Mouse (Mus musculus) mature B cell (primary cell): Measurements from ENCODE around the gene Mex3d.

Source experiments
- in situ Hi-C: fragments of 300-500 bp; cut with MboI; formaldehyde crosslinking; loops from 2 replicates; pipeline ENCODE4 v1.14.3; 2019

Mex3d gene

DNA sequence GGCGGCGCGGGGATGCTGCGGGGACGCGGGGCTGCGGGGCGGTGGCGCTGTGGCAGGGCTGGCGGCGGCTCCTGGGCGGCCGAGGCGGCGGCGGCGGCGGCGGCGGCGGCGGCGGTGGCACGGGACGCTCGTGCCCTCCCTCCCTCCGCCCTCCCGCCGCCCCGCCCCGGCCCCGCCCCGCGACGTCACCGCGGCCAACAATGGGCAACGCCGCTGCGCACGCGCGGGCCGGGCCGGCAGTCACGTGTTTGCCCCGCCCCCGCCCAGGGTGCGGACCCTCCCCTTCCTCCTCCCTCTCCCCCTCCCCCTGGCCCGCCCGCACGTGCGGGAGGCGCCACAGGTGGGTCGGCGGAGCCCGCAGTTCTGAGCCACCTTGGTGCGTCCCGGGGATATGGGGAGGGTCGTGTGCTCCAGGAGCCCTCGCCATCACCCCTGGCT, at the start of gene Mex3d:
Mex3d (minus strand) TSS at position 138 of the 438 bp plus-strand sequence.
- in situ Hi-C loops, result no loop called here

DNA sequence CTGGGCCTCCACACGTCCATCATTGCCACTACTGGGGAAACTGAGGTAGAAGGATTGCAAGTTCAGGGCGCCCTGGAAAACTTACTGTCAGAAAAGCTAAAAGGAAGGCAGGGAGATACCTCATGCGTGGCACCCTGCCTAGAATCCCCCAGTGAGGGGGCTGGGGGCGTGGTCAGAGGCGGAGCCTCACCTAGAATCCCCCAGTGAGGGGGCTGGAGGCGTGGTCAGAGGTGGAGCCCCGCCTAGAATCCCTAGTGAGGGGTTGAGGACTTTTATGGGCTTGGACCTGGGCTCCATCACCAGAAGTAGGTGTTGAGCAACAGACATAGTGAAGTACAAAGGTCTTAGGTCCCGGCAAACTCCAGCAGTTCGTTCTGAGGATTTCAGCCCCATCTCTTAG, 48.8 kb upstream of the Mex3d start:
- in situ Hi-C loops, result no loop called here

DNA sequence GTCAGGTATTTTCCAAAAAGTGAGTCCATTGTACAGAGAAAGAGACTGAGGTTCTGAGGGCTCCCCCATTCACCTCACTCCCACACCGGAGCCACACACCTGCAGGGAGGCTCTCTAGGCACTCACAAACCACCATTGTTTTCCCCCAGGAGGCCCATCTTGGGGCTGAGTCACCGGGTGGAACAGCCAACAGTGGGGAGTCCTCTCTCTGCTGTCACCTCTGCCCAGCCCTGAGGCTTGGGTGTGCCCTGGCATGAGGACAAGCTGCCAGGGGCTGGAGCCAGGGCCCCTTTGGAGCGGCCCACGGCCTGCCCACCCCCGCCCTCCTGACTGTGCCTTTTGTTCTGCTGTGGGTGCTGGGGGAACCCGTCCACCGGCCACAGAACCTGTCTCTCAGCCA, 48.3 kb upstream of the Mex3d start:
- in situ Hi-C loops, result no loop called here

DNA sequence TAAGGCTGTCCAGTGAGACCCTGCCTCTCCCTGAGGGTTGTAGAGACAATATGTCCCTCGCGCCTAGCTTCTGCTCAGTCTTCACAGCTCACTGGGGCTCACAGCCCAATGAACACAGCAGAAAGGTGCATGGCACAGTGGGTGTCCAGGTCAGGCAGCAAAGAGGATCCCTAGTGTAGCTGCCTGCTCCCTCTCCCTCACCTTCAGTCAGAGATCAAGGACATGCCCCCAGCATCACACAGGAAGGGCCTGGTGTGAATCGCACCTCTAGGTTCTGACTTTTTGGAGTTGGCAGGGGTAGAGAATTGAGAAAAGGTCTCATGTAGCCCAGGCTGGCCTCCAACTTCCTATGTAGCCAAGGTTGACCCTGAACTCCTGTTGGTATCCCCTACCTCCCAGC, 47.4 kb upstream of the Mex3d start:
- in situ Hi-C loops, result no loop called here

DNA sequence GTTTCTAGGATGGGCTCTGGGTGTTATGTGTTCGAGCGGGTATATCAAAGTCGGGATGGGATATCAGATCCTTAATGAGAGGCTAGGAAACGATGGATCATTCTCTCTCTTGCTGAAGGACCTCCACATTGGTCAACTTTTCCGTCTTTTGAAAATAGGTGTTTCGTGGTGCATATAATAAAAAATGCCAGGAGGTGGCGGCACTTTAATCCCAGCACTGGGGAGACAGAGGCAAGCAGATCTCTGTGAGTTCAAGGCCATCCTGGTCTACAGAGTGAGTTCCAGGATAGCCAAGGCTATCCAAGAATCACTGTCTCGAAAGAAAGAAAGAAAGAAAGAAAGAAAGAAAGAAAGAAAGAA, 46.8 kb upstream of the Mex3d start:
- in situ Hi-C loops, result no loop called here

DNA sequence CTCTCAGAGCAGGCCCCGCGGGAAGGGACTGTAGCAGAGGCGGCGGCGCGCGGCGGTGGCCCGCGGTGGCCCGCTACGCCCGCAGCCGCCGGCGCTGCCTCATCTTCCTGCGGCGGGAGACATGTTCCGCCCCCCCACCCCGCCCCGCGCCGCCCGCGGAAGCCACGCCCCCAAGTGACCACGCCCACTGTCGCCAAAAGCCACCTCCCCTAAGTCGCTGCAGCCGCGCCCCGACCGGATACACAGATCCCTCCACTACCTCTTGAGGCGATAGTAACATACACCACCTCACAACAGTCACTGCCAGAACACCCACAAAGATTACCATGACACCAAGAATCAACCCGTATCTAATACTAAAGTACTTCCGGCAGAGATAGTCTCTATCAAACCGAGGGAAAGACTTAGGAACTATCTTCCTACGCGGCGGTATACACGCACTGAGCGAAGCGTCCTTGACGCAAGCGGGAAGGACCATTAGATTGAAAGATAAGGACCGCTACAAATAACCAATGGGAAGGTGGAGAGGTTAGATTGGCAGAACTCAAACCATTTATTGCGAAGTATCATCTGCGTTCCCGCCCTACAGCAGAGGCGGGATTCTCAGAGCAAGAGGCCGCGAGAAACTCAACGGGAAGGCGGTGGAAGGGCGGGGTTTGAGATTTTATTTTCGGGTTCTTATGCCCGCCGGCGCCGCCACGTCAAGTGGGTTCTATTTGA, 46.2 kb upstream of the Mex3d start, which contains the start of gene Tcf3:
Tcf3 (minus strand) TSS at position 135 of the 720 bp plus-strand sequence.
- in situ Hi-C loops, result no loop called here

DNA sequence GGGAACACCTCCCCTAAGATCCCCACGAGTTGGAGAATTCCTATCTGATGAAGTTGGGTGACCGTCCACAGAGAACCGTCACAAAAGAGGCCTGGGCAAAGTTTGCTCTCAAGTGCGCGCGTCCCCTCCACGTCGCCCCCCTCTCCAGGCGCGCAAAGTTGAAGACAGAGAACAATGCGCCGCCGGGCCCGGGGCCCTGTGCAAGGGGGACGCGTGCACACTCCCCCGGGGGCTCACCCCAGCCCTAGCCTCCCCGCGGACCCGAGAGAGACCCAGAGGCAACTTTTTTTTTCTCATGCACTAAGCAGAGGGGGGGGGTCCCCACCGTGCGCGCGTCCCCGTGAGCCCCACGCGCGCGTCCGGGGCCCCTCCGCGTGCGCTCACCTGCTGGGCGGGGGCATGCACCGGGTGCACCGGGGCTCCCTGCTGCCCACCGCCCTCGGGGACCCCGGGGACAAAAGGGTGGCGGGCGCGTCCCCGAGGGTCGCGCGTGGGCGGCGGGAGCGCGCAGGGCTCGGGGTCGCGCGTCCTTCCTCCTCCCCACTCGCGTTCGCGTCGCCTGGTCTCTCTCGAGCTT, 45.6 kb upstream of the Mex3d start:
- in situ Hi-C loops, result no loop called here

DNA sequence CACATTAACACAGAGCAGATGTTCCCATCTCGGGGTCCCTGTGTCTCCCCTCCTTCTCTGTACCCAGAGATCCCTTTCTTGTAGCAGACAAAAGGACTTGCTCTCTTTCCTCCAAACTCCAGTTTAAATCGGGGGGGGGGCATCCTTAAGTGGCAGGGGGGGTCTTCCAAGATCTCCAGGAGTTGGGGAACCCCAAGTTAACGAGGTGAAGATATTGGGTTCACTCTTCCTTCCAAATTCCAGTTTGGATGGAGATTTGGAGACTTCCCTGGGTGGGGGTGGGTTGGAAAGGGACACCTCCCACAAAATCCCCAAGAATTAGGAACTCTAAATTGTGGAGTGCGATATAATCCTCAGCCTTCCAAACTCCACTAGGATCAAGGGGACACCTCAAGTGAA, 44.9 kb upstream of the Mex3d start:
- in situ Hi-C loops, result no loop called here

DNA sequence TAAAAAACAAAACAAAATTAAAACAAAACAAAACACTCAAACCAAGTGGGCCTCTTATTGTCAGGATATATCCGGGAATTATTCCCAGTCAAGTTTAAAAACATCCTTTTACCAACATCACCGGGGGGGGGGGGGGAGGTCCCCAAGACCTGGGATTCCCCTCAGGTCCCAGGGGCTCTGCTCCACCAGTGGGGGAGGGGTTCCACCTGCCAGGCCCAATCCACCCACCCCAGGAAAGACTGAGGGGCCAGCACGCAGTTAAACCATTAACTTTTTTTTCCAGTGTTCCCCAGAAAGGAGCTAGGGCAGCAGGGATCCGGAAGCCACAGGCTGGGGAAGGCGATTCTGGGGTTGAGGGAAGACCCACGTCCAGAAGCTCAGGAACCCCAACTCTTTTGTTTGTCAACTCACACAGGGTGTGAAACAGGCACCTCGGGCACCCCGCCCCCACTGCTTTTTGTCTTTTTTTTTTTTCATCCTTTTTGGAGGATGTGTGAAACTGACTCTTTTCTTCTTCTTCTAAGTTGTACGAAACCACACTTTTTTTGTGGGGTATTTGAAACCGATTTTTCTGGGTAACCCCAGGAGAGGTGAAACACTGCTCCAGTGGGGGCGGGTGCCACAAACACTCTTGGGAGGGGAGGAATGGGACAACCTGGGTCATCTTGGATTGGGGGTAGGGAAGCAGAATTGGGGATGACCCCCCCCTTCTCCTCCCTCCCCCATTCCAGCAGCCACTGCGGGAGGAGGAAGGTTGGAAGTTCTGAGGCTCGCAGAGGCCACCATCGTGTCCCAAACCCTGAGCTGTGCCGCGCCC, 44.3 kb upstream of the Mex3d start:
- in situ Hi-C loops, result no loop called here

DNA sequence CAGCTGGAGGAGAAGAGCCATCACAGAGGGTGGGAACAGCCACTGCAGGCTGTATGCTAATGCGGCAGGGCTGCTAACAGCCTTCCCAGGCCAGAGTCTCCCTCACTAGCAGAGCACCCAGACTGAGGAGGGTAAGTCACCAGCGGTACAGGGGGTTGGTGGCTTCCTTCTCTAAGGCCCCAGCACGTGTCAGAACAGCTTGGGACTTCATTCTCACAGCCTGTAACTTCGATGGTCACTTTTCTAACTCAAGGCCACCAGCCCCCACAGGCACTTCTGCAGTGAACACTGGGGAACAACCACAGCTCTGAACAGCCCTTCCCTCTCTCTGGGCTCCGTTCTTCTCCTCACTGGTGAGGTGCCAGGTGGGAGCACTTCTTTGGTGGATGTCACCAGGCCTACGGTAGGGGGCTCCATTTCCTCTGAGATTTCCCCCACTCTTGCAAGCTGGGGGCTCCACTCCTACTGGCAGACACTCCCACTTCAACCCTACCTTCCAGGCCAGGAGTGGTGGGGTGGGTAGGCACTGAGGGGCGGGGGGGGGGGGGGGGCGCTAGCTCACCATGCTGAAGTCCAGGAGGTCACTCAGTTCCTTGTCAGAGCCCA, 43.0 kb upstream of the Mex3d start:
- in situ Hi-C loops, result no loop called here

DNA sequence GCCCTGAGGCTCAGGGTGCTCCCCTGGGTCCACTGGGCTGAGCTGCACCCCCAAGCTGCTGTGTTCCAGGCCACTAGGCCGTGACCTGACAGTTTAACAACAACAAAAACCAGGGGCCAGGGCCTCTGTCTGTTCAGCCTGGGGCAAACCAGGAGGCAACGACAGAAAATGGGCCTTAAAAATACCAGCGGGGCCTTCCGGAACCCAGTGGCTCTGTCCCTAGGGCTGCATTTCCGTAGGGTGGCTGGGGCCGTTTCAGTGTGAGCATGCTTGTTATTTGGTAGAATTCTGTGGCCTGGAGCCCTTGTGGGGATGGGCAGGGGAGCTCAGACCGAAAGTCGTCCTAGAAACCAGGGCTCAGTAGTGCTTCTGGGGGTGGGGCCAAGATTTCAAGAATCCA, 42.3 kb upstream of the Mex3d start:
- in situ Hi-C loops, result no loop called here

DNA sequence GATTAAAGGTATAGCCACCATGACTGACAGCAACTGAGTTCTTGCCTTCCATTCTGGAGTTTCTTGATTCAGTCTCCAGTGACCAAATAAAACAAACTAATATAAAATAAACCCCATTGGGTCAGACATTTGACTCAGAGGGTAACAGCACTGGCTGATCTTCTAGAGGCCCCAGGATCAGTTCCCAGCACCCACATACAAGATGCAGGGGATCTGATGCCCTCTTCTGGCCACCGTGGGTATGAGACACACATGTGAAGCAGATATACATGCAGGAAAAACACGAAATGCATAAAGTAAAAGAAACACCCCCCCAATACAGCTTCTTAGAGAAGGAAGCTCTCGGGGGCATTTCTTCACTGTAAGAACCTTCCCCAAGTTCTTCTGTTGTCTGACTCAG, 37.6 kb upstream of the Mex3d start:
- in situ Hi-C loops, result no loop called here

DNA sequence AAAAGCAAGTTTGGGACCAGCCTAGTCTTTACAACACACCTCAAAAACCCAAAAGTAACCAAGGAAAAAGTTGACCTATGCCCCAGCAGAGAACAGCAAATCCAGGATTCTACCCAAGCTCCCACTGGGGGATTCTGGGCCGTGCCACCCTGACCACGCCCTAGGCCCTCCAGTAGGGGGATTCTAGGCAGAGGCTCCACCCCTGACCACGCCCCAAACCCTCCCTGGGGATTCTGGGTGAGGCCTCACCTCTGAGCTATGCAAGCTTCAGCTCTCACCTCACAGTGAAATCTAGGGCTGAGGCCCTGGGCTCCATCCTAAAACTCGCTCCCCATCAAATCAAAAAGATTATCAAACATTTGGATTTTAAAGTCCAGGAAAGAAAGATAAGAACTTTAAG, 36.1 kb upstream of the Mex3d start:
- in situ Hi-C loops, result no loop called here

DNA sequence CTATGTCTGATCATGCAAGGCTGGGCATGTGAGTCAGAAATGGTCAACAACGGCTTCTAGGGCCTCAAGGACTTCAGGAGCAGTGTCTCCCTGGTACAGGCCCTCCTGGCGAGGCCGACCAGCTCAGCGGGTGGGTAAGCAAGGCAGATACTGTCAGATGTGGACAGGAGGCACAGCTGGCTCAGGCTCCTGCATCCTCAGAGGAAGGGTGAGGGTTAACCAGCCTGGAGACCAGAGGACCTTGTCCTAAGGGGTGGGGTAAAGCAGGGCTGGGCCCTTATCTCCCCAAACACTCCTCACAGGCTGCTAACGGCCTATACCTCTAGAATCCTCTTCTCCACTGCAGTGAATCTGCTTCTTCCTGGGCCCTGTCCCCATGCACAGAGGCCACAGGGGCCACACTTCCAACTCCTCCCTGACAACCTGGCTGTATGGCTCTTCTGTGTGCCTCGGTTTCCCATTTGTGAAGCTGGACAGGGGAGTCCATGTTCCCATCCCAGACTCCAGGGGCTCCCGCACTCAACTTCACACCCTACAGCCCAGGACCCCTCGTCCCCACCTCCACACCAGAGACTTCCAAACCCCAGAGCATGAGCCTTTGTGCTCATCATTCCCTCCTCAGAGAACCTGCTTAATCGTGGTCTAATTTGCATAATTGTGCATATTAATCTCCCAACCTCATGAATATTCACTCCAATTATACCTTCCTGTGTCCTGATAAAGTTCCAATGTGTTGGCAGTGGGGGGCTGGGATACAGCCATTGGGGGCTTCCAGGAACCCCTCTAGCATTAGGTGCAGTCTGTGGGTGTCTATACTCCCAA, 34.4 kb upstream of the Mex3d start:
- in situ Hi-C loops, result no loop called here

DNA sequence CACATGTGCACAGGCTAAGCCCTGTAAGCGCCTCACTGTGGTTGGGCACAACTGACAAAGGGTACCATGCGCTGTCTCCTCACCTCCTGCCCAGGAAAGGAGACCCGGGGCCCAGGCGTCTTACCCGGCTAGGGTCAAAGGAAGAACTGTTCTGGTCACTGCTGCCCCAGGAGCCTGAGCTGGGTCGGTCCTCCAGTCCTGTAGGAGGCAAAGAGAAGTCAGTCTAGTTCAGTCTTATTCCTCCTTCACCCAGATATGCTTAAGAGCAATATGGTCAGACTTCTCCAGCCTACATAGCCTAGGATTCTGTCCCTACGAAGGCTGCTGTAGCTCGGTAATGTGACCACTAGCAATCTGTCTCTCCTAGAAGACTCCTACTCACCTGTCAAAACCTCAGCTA, 33.7 kb upstream of the Mex3d start:
- in situ Hi-C loops, result no loop called here

DNA sequence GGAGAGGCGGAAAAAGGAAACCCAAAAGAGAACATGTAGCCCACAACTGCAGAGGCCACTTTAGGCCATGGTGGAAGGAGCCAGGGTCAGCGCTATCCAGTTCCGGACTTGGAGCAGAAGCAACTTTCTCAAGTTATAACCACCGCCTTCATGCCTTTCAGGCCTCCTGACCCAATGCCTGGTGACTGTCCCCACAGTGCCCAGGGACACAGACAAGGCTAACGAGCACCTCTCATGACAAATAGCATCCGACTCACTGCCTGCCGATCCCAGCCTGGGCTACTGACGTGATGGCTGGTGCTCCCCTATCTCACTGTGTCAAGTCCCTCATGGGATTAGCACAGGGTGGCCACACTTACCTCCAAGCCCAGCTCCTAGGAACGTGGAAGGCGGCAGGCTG, 33.3 kb upstream of the Mex3d start:
- in situ Hi-C loops, result no loop called here

DNA sequence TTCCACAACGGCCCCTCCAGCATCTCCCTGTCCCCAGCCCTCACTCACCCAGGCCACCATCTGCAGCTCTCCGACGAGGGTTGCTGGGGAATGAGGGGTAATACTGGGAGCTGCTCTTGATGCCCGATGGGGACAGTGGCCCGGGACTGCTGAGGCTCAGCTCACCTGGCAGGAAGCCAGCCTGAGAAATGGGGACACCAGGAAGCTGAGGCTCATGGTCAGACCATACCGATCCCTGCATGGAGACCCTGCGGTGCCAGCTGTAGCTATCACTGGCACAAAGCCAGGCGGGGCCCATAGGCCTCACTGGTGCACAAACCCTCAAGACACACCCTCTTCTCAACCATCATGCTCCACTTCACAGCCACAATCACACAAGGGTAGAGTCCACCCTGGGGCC, 32.0 kb upstream of the Mex3d start:
- in situ Hi-C loops, result no loop called here

DNA sequence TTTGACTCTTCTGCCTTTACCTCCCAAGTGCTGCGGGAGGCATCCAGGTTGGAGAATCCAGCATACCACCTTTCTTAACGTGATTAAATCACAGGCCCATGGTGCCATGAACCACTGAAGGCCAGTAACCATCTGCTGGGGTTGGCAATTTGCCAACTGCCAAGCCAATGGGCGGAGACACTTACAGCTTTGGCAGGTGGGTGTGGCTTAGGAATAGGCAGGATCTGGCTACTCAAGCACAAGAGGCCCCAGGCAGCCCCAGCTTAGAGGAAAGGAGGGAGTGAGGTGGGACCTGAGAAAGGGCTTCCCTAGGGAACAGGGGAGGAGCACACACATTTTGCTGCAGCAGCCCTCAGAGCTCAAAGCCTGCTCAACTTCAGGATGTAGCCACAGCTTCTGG, 30.9 kb upstream of the Mex3d start:
- in situ Hi-C loops, result no loop called here

DNA sequence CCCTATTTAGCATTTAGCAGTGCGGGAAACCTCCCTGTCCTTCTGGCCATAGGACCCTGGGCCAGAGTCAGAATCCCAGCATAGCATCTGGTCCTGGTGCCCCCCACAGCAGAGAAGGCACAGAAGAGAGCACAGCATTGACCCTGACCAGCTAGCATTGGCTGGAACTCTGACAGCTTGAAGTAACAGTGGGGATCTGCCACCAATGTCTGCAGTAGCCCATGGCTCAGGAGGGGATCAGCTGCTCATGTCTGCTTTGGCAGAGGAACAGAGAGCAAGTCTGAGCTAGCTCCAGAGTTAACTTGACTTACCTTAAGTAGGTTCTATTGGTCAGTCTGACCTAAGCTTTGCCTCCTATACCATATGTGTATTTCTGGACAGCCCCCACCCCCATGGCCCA, 30.4 kb upstream of the Mex3d start:
- in situ Hi-C loops, result no loop called here

DNA sequence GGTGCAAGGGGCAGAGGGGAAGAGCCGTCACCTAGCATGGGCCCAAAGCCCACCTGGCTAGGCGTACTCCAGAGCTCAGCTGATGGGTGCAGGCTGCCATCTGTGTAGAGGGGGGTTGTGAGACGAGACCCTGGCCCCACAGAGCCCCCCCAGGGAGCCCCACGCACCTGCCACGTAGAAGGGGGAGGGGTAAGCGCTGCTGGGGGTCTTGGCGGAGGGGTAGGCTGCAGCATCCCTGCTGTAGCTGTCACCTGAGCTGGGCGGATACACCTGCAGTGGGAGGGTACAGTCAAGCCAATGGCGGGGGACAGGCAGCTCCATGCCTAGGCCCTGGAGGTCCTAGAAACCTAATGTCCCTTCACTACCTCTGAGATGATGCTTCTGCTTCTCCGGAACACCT, 29.9 kb upstream of the Mex3d start:
- in situ Hi-C loops, result no loop called here

DNA sequence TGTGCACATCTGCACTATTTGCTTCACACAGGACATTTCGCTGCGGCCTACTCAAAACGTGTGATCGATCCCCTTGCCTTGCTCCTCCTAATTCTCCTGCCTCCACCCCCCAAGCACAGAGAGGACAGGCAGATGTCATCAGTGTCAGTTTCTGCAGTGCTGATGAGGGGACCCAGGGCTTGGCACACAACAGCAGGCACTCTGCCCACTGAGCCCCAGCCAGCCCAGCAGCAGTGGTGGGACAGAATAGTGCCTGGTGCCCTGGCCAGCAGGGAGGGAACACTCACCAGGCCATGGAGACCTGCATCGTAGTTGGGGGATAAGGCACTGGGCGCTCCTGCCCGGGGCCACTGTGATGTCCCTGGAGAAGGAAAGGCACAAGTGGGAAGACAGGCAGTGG, 28.1 kb upstream of the Mex3d start:
- in situ Hi-C loops, result no loop called here
